Mouse (Mus musculus): ENCODE data around the gene Zfp804b. TPM values are rescaled to one million over a fixed set of nuclear protein-coding genes. Genes with fewer than 3 reads are reported as not detected.
"Not testable (repeated sequence)": the region's sequence is repeated elsewhere in the genome, so short reads cannot be mapped to it uniquely, and the experiment has no call there.

Zfp804b gene
- polyA plus RNA-seq (2016; fragmentation: Nextera tagmentation; extraction: Ambion mirVana): 0.74 and 0.91 TPM in 2 replicates

DNA sequence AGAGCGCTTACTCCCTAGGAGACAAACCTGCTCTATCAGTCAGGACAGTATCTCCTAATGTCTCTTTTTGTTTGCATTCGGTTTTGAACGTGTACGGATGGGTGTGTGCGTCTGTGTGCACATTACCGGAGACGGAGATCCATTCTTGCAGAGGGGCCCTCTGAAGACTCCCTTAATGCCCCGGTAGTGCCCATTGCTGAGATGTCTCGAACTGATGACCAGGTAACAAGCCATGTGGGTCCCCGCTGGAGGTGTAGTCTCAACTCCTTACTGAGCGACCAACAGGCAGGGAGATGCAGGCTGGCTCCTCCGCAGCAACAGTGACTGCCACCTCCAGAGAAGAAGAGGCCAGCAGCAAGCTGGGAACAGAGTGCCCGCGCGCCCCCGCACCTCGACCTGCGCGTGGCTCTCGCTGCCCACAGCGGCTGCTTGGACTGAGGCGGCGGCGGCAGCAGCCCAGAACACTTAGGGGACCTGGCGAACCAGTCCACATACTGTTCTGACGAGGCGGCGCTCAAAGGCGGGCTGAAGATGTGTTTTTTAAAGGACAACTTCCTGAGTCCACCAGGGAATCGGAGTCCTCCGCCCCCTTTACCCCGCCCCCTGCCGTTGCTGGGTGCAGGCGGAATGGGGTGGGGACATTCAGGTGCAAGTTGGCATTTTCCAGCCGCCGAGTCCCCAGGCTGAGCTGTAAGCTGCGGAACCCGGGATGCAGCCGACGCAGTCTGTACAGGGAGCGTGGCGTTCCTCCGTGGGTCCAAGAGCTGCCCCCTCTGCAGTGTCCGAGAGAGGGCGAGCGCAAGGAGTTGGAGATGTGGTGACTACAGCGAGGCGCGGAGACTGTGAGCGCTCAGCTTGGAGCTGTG, at the start of gene Zfp804b:
Gene Zfp804b (minus strand): TSS at position 612 of the 866 bp plus-strand sequence.
- peaks cover 3% of the 10 kb centered on the region; the same call in 1 of the 2 replicates for H3K4me1 ChIP-seq
- H3K27me3 ChIP-seq: no peaks in the 10 kb centered on the region
- H3K36me3 ChIP-seq: no peaks in the 10 kb centered on the region
- peak within 1 kb of the TSS; percentile 96 for H3K4me2 ChIP-seq (replicated peaks)
- peak within 1 kb of the TSS; percentile 40; the same call in 1 of the 2 replicates for H3K27ac ChIP-seq
- WGBS: under 1% methylated on average over 50 of the region's 50 CpGs
- ATAC-seq (ENCODE audit: low FRiP score): peak; percentile 94
- H3K9ac ChIP-seq: peak within 1 kb of the TSS; percentile 67
- H3K9me3 ChIP-seq (replicated peaks): no peaks in the 10 kb centered on the region
- H3K4me3 ChIP-seq: peak within 1 kb of the TSS; percentile 60

- not testable (repeated sequence) for H3K27me3 ChIP-seq, H3K9ac ChIP-seq
- 83% methylated on average over 1 of the region's 1 CpGs for WGBS
Observed at GRCm38 (mm10) chr5:7364616-7365015, 20.1 kb upstream of the Zfp804b start.

DNA sequence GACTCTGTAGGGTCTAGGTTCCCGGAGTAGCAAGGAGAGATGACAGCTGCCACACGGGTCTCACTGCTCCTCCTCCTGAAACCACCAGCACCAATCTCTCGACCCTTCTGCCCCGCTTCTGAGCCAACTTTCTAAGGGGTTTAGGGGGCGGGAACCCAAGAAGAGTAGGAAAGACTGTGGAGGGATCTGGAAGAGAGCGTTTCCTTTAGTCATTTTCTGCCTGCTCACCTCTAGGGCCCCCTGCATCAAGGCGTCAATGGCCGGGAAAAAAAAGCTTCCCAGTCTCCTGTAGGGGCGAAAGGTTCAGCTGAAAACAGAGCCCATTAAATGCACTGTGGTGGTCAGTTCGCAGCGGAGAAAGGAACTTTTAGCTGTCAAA, 444 bp upstream of the Zfp804b start:
- no peaks in the 10 kb centered on the region for H3K36me3 ChIP-seq
- H3K4me3 ChIP-seq: peak overlapping the region; percentile 60
- H3K4me2 ChIP-seq (replicated peaks): peak overlapping the region; percentile 96
- ATAC-seq (ENCODE audit: low FRiP score): peak; percentile 68
- H3K27me3 ChIP-seq: no peaks in the 10 kb centered on the region
- no peaks in the 10 kb centered on the region for H3K9me3 ChIP-seq (replicated peaks)
- peaks cover 3% of the 10 kb centered on the region; the same call in 1 of the 2 replicates for H3K4me1 ChIP-seq
- peak overlapping the region; percentile 67 for H3K9ac ChIP-seq
- no peak overlapping the region for H3K27ac ChIP-seq
- WGBS: 0% methylated on average over 11 of the region's 11 CpGs

More at GRCm38 (mm10) chr5:7364616-7365015, 20.1 kb upstream of the Zfp804b start:
- H3K4me2 ChIP-seq (replicated peaks); ATAC-seq (ENCODE audit: low FRiP score); H3K36me3 ChIP-seq; H3K4me1 ChIP-seq; H3K27ac ChIP-seq; H3K9me3 ChIP-seq (replicated peaks); H3K4me3 ChIP-seq: not testable (repeated sequence)

DNA sequence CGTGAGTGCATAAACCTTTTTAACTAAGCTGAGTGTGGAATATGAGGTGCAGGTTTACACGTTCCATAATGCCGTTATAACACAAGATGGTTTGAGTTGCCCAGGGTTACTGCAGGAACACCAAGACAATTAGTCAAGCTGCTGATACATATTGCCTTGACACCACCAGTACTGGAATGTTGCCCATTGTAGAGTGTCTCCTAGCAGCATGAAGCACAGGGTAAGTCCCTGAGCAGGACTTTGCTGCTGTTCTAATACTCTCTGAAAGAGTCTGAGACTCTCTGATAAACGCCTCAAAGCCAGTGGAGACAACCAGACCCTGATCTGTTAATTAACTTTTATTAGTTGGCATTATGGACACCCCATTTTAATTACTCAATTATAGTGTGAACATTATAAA, 19.0 kb downstream of the Zfp804b start:
- ATAC-seq (ENCODE audit: low FRiP score): no peak
- H3K36me3 ChIP-seq: no peaks in the 10 kb centered on the region
- H3K9ac ChIP-seq: no peak overlapping the region
- no peaks in the 10 kb centered on the region for H3K27me3 ChIP-seq
- no peaks in the 10 kb centered on the region for H3K4me1 ChIP-seq
- 63% methylated on average over 4 of the region's 4 CpGs for WGBS
- H3K27ac ChIP-seq: no peak overlapping the region
- no peak overlapping the region for H3K4me3 ChIP-seq
- no peaks in the 10 kb centered on the region for H3K9me3 ChIP-seq (replicated peaks)
- H3K4me2 ChIP-seq (replicated peaks): no peak overlapping the region

- no peaks in the 10 kb centered on the region for H3K9me3 ChIP-seq (replicated peaks)
- no peaks in the 10 kb centered on the region for H3K27me3 ChIP-seq
- no peak within 1 kb of the TSS for H3K9ac ChIP-seq
- no peak for ATAC-seq (ENCODE audit: low FRiP score)
- no peaks in the 10 kb centered on the region for H3K36me3 ChIP-seq
- no peak within 1 kb of the TSS for H3K27ac ChIP-seq
- H3K4me1 ChIP-seq: no peaks in the 10 kb centered on the region
- 87% methylated on average over 1 of the region's 1 CpGs for WGBS
- H3K4me3 ChIP-seq: no peak within 1 kb of the TSS
- no peak within 1 kb of the TSS for H3K4me2 ChIP-seq (replicated peaks)
Observed at GRCm38 (mm10) chr5:7303819-7304218, 40.7 kb downstream of the Zfp804b start, which contains the start of gene Tex47. Gene Tex47, plus strand, starts transcription at chr5:7304119.

GRCm38 (mm10) chr5:7302969-7303368, 41.6 kb downstream of the Zfp804b start:
- ATAC-seq (ENCODE audit: low FRiP score): no peak
- H3K9ac ChIP-seq: no peak overlapping the region
- no peaks in the 10 kb centered on the region for H3K27me3 ChIP-seq
- no peaks in the 10 kb centered on the region for H3K36me3 ChIP-seq
- H3K9me3 ChIP-seq (replicated peaks): no peaks in the 10 kb centered on the region
- WGBS: 55% methylated on average over 1 of the region's 1 CpGs
- H3K4me2 ChIP-seq (replicated peaks): no peak overlapping the region
- no peak overlapping the region for H3K27ac ChIP-seq
- H3K4me1 ChIP-seq: no peaks in the 10 kb centered on the region
- H3K4me3 ChIP-seq: no peak overlapping the region

- no peak overlapping the region for H3K27ac ChIP-seq
- H3K9ac ChIP-seq: no peak overlapping the region
- no peaks in the 10 kb centered on the region for H3K9me3 ChIP-seq (replicated peaks)
- H3K36me3 ChIP-seq: no peaks in the 10 kb centered on the region
- ATAC-seq (ENCODE audit: low FRiP score): no peak
- H3K4me1 ChIP-seq: no peaks in the 10 kb centered on the region
- H3K4me3 ChIP-seq: no peak overlapping the region
- H3K27me3 ChIP-seq: no peaks in the 10 kb centered on the region
- H3K4me2 ChIP-seq (replicated peaks): no peak overlapping the region
- 91% methylated on average over 1 of the region's 1 CpGs for whole genome bisulfite sequencing
Observed at GRCm38 (mm10) chr5:7284336-7284735, 60.2 kb downstream of the Zfp804b start.

- Histone ChIP-seq H3K9ac (no peak overlapping the region), H3K4me3 (no peak overlapping the region), H3K4me2 (replicated peaks) (no peak overlapping the region), H3K9me3 (replicated peaks) (no peaks in the 10 kb centered on the region), H3K4me1 (no peaks in the 10 kb centered on the region), H3K27ac (no peak overlapping the region), H3K36me3 (no peaks in the 10 kb centered on the region), H3K27me3 (no peaks in the 10 kb centered on the region)
- no peak for ATAC-seq (ENCODE audit: low FRiP score)
- 93% methylated on average over 7 of the region's 7 CpGs for WGBS
Observed at GRCm38 (mm10) chr5:7276659-7277455, 67.7 kb downstream of the Zfp804b start.

GRCm38 (mm10) chr5:7177589-7177988, 167.0 kb downstream of the Zfp804b start:
- Histone ChIP-seq H3K36me3 (no peaks in the 10 kb centered on the region), H3K9me3 (replicated peaks) (no peaks in the 10 kb centered on the region), H3K27me3 (no peaks in the 10 kb centered on the region), H3K4me3 (no peak overlapping the region), H3K4me1 (no peaks in the 10 kb centered on the region), H3K9ac (no peak overlapping the region), H3K27ac (no peak overlapping the region), H3K4me2 (replicated peaks) (no peak overlapping the region)
- no peak for ATAC-seq (ENCODE audit: low FRiP score)
- WGBS: 96% methylated on average over 9 of the region's 9 CpGs

DNA sequence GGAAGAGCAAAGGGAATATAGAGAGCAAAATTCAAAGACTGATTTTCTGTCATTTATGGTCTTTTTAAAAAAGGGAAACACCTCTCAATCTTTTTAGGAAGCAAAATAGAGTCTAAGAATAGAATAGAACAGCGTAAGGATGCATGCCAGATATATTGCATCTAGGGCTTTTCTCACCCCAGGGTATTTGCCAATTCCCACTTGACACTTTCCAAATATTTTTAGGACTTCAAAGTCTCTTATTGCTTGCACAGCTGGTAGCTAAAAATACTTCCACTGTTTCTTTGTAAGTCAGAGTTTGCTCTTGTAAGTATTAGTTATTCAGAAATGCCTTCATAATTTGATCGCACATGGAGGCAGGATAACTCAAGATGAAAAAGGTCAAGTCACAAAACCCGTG, 204.9 kb downstream of the Zfp804b start:
- no peak for ATAC-seq (ENCODE audit: low FRiP score)
- Histone ChIP-seq H3K9me3 (replicated peaks) (no peaks in the 10 kb centered on the region), H3K4me2 (replicated peaks) (no peak overlapping the region), H3K4me1 (no peaks in the 10 kb centered on the region), H3K36me3 (no peaks in the 10 kb centered on the region), H3K27ac (no peak overlapping the region), H3K9ac (no peak overlapping the region), H3K4me3 (no peak overlapping the region), H3K27me3 (no peaks in the 10 kb centered on the region)
- WGBS: 71% methylated on average over 3 of the region's 3 CpGs

GRCm38 (mm10) chr5:7102387-7102786, 242.2 kb downstream of the Zfp804b start:
- Histone ChIP-seq H3K36me3 (no peaks in the 10 kb centered on the region), H3K27me3 (no peaks in the 10 kb centered on the region), H3K9ac (no peak overlapping the region), H3K4me2 (replicated peaks) (no peak overlapping the region), H3K4me1 (no peaks in the 10 kb centered on the region), H3K27ac (no peak overlapping the region), H3K9me3 (replicated peaks) (no peaks in the 10 kb centered on the region), H3K4me3 (no peak overlapping the region)
- no peak for ATAC-seq (ENCODE audit: low FRiP score)
- WGBS: 55% methylated on average over 2 of the region's 2 CpGs

DNA sequence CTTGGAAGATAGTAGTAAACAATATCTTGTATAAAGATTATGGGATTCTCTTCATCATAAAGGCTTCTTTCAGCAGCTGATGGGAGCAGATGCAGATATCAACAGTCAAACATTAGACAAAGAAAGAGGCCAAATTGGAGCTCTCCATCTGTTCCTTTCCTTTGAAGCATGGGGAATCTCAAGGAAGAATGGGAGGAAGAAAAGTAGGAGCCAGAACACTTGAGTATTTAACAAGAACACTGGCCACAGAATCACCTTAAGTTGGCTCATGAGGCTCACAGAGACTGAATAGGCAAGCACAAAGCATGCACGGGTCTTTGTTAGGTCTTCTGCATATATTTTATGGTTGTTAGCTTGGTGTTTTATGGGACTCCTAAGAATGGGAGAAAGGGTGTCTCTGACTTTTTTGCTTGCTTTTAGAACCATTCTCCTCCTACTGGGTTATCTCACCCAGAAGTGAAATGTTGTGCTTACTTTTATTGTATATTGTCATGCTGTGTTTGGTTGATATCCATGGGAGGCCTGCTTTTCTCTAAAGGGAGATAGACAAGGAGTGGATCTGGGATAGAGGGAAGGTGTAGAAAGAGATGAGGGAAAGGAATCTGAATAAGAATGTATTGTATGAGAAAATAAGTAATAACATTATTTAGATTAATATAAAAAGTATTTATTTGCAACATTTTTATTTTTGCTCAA, 270.5 kb downstream of the Zfp804b start:
- WGBS: 20% methylated on average over 1 of the region's 1 CpGs
- Histone ChIP-seq H3K27ac (peak overlapping the region; percentile 40; the same call in 1 of the 2 replicates), H3K27me3 (no peaks in the 10 kb centered on the region), H3K36me3 (no peaks in the 10 kb centered on the region), H3K4me3 (no peak overlapping the region), H3K9me3 (replicated peaks) (no peaks in the 10 kb centered on the region), H3K4me1 (no peaks in the 10 kb centered on the region), H3K4me2 (replicated peaks) (no peak overlapping the region), H3K9ac (no peak overlapping the region)
- peak; percentile 81 for ATAC-seq (ENCODE audit: low FRiP score)

Measured in hindbrain, embryonic 12.5 days (tissue).